Mouse (Mus musculus) layer of hippocampus, adult 9-10 months (tissue): ENCODE measurements around the gene Slc25a39.

ENCODE experiments used
- DNase-seq: peaks from one replicate; pipeline ENCODE4 v3.0.0; 2022; ENCODE audit warnings: low spot score

The Slc25a39 gene

DNA sequence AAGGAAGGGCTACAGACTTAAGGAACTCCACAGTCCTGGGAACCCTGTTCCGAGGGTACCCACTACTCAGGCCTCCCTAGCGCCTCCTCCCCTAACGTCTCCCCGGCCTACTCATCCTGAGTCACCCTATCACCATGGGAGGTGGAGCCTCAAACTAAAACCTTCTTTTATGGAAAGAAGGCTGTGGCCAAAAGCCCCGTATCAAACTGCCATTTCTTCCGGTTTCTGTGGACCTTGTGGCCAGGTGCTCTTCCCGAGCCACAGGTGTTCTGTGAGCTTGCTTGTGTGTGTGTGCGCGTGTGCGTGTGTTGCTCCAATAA lies 28.7 kb upstream of the Slc25a39 start:
- no peak for DNase-seq

DNA sequence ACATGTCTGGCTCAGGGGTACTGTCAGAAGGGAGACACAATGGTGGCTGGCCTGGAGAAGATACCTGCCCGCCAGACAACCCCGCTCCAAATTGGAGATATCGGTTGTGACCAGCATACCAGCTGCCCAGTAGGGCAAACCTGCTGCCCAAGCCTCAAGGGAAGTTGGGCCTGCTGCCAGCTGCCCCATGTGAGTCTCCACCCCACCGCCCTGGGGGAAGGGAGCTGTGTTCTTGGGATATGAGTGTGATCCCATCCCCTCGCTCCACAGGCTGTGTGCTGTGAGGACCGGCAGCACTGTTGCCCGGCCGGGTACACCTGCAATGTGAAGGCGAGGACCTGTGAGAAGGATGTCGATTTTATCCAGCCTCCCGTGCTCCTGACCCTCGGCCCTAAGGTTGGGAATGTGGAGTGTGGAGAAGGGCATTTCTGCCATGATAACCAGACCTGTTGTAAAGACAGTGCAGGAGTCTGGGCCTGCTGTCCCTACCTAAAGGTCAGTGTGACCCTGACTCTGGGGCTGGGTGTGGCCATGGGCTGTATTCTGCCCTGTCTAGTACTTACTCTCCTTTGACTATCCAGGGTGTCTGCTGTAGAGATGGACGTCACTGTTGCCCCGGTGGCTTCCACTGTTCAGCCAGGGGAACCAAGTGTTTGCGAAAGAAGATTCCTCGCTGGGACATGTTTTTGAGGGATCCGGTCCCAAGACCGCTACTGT lies 28.2 kb upstream of the Slc25a39 start:
- DNase-seq = no peak

GRCm38 (mm10) chr11:102434816-102435705 lies 27.3 kb upstream of the Slc25a39 start:
- no peak for DNase-seq

GRCm38 (mm10) chr11:102434406-102434805 lies 26.7 kb upstream of the Slc25a39 start:
- peak; percentile 90 for DNase-seq

- DNase-seq = no peak
These were observed 26.1 kb upstream of the Slc25a39 start for GRCm38 (mm10) chr11:102433866-102434265.

DNA sequence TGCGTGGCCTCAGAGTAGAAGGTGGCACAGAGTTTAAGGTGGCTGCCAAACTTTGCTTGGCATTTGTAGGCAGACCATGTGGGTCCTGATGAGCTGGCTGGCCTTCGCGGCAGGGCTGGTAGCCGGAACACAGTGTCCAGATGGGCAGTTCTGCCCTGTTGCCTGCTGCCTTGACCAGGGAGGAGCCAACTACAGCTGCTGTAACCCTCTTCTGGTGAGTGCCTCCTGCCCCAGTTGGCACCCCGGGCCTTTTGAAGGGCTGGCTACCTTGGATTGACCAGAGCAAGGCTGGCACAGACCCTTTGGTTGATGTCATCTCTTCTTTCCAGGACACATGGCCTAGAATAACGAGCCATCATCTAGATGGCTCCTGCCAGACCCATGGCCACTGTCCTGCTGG lies 25.1 kb upstream of the Slc25a39 start:
- DNase-seq = no peak

GRCm38 (mm10) chr11:102432115-102432843 lies 24.5 kb upstream of the Slc25a39 start:
- DNase-seq = no peak

- DNase-seq = no peak
These were observed 24.0 kb upstream of the Slc25a39 start for GRCm38 (mm10) chr11:102431728-102432114.

GRCm38 (mm10) chr11:102431018-102431645 lies 23.4 kb upstream of the Slc25a39 start:
- DNase-seq = no peak

DNA sequence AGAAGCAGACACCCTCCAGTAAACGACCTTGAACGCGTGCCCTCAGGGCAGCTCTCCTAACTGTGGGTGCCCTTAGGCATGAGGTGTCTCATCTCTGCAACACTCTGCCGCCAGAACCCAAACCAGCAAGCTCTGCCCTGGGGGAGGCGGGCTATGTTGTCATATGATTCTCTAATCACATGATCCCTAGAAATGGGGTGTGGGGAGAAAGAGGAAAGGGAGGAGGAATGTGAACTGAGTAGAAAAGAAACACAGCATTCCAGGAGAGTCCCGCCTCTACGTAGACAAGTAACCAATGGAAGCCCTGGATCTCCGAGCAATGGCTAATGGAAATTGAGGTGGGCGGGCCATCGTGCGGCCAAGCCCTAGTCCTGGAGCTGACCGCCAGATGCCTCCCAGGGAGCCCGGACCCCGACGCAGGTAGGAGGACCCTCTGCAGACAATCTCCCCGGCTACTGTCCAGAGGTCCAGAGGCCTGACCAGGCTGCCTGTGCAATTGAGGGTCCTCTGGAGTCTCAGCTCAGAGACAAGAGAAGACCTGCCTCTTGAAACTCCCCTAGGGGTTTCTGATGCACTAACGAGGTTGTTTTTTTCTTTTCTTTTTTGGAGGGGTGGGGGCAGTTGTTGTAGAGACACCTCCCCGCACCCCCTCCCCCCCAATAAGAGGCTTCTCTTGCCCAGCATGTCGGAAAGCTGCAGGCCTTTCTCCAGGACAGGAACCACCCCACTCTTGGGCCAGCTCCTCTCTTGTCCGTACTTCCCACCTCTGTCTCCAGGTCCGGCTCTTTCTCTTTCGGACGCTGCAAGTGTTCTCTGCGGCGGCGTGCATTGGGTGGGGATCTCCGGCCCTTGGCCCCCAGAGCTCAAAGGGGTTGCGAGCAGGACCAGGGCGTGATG lies 22.6 kb upstream of the Slc25a39 start, which contains the start of gene Grn:
Gene Grn, plus strand, starts transcription at position 195 of the 897 bp plus-strand sequence.
- peak; percentile 95 for DNase-seq

GRCm38 (mm10) chr11:102429551-102429950 lies 21.8 kb upstream of the Slc25a39 start:
- DNase-seq = no peak

DNA sequence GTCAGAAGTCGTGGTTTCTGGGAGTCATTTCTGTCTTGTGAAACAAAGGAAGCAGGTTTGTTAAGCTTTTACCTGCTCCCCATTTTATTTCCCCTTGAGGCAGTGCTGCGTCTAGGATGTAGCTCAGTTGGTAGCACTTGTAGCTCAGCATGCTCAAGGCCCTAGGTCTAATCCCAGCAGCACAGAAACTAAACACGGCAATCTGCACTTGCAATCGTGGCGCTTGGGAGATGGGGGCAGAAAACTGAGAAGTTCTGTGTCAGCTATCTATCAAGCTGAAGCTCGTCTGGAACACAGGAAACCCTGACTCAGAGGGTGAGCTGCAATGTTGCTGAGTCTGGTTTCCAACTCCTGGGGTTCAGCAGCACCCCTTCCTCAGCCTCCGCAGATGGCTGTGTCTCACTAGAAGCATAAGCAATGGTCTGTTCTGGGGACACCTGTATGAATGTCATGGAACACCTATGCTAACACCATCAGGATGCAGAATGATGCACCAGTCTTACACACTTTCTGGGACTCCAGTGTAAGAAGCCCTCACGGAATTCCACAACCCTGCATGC lies 21.3 kb upstream of the Slc25a39 start:
- no peak for DNase-seq

- no peak for DNase-seq
These were observed 18.0 kb upstream of the Slc25a39 start for GRCm38 (mm10) chr11:102425555-102426316.

DNA sequence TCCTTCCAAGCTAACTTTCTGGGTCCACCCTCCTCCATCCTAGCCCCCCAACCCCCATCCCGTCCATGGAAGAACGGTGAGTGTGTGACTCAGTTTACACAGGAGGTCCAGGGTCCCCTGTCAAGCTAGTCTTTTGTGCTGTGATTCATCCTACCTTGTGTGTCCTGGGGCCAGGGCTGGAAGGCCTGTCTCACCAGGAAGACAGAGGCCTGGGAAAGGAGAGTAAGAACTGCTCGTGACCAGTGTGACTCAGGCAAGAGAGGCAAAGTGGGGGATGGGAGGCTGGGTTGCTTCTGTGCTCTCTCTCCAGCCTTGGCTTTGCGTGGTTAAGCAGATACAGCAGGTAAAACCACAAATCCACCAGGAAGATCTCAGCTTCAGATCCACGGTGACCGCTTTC lies 16.9 kb upstream of the Slc25a39 start:
- DNase-seq = no peak

DNA sequence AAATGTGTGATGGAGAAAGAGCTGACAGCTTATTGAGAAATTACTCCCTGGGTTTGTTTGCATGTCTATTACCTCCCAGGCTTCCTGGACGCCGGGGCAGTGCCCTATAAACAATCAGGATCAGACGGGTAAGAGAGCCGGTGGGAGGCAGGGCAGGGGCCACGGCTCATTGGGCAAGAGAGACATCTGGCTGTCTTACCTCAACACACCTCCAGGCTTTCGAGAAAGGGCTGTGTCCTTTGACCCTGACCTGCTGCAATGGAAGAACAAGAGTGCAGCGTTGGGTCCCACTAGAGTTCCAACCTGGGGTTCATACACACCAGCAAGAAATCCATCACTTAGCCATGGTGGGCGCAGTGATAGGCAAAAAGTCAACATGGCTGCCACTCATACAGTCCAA lies 13.8 kb upstream of the Slc25a39 start:
- DNase-seq = no peak

DNA sequence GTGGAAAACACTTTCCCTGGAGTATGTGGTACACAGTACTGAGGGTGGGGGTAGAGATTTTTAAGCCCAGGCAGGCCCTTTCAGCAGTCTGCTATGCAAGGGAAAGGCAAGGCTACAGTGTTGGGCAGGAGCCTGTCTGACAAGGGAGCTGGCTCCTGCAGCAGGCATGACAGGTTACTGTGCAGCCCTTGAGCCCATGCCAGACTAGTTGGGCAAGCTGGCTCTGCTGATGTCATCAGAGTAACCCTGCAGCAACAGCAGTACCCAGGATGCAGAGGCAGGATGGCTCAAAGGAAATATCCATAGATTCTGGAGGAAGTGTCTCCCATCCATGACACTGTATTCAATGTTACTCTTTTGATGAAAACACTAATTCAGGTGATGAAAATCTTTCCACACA lies 11.1 kb upstream of the Slc25a39 start:
- no peak for DNase-seq

GRCm38 (mm10) chr11:102417160-102417559 lies 9.4 kb upstream of the Slc25a39 start:
- DNase-seq = no peak

DNA sequence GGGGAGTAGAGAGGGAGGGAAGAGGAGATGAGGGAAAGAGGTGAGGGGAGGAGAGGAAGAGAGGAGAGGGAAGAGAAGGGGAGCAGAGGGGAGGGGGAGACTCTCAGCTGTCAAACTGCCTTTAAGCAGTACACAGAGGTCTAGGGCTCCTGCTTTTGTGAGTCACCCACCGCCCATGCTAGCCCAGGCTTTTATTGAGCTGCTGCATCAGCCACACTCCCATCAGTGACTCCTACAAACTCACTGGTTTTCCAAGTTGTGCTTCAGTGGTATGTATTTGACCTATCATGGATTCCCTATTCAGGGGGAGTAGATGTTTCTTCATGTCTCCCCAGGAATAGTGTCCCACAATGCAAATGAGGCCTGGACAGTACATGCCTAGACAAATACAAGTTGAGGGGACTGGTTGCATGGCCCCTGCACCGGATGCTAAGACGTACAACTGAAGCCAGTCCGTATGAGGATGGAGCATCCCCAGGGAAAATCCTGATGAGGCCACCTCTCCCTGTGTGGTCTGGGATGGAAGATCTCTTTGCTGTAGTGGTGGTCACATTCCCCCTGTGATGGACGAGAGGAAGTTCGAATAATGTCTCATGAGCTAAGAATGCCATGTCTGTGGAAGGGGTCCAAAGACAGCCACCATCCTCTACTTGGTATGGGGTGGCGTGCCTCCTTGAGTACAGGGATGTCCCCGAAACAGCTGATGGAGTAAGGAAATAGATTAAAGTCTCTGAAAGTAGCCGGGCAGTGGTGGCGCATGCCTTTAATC lies 7.5 kb upstream of the Slc25a39 start:
- no peak for DNase-seq

GRCm38 (mm10) chr11:102413059-102413458 lies 5.3 kb upstream of the Slc25a39 start:
- no peak for DNase-seq
